Mouse (Mus musculus) neural tube, embryonic 15.5 days (tissue): Measurements from ENCODE around the gene Nek6. TPM values are rescaled to one million over a fixed set of nuclear protein-coding genes. Genes with fewer than 3 reads are reported as not detected.

Experiments
- ATAC-seq: fragments of 200-750 bp; cut with Nextera tagmentation; 2 replicates; pipeline ENCODE4 v1.8.0; 2017; ENCODE audit warnings: mild to moderate bottlenecking, moderate TSS enrichment, moderate library complexity; ENCODE audit not compliant: low FRiP score
- H3K27ac ChIP-seq: fragments of 300-500 bp; sonication (generic); replicated peaks from 2 replicates; pipeline ENCODE4 v1.5.1; 2015; ENCODE audit warnings: mild to moderate bottlenecking, inconsistent platforms
- H3K27me3 ChIP-seq: fragments of 300-500 bp; sonication (generic); replicated peaks from 2 replicates; pipeline ENCODE4 v1.6.1; 2015; ENCODE audit warnings: inconsistent platforms
- H3K36me3 ChIP-seq: fragments of 300-500 bp; sonication (generic); 2 replicates; pipeline ENCODE4 v1.6.1; 2015; ENCODE audit warnings: inconsistent platforms
- H3K4me1 ChIP-seq: fragments of 300-500 bp; sonication (generic); 2 replicates; pipeline ENCODE4 v1.6.1; 2015; ENCODE audit warnings: inconsistent platforms
- H3K4me2 ChIP-seq: fragments of 300-500 bp; sonication (generic); 2 replicates; pipeline ENCODE4 v1.6.1; 2015; ENCODE audit warnings: inconsistent platforms, mild to moderate bottlenecking, moderate library complexity
- H3K4me3 ChIP-seq: fragments of 300-500 bp; sonication (generic); replicated peaks from 2 replicates; pipeline ENCODE4 v1.5.1; 2015; ENCODE audit warnings: mild to moderate bottlenecking, inconsistent platforms
- H3K9ac ChIP-seq: fragments of 300-500 bp; sonication (generic); replicated peaks from 2 replicates; pipeline ENCODE4 v1.6.1; 2015; ENCODE audit warnings: mild to moderate bottlenecking, inconsistent platforms
- H3K9me3 ChIP-seq: fragments of 300-500 bp; sonication (generic); replicated peaks from 2 replicates; pipeline ENCODE4 v1.6.1; 2016; ENCODE audit warnings: inconsistent platforms
- WGBS: fragments of 180-500 bp; shearing (Covaris S2); methylation state at CpG from one replicate; pipeline ENCODE4 v1.1.7; 2015; ENCODE audit warnings: mixed read lengths; 5-methylcytosine and 5-hydroxymethylcytosine counted together
- polyA plus RNA-seq: library from polyadenylated mRNA; unstranded; fragments of >200 nt; fragmentation: Nextera tagmentation; extraction: Ambion mirVana; gene quantifications from 2 replicates; pipeline ENCODE4 v1.2.1, GENCODE M21; 2015

Nek6 gene
- polyA plus RNA-seq, 1 experiment from 2014 or later: 51.0 TPM

- Histone ChIP-seq H3K4me1 (no peaks in the 10 kb centered on the region), H3K4me3 (no peak overlapping the region), H3K9ac (no peak overlapping the region), H3K36me3 (no peaks in the 10 kb centered on the region), H3K27ac (no peak overlapping the region), H3K4me2 (no peak overlapping the region), H3K9me3 (no peaks in the 10 kb centered on the region), H3K27me3 (no peaks in the 10 kb centered on the region)
- ATAC-seq: no peak
- 90% methylated on average over 7 of the region's 7 CpGs for WGBS
Observed at GRCm38 (mm10) chr2:38483058-38483704, 28.3 kb upstream of the Nek6 start.

- Histone ChIP-seq H3K4me2 (no peak overlapping the region), H3K4me1 (no peaks in the 10 kb centered on the region), H3K27me3 (no peaks in the 10 kb centered on the region), H3K36me3 (no peaks in the 10 kb centered on the region), H3K9me3 (no peaks in the 10 kb centered on the region), H3K27ac (no peak overlapping the region), H3K4me3 (no peak overlapping the region), H3K9ac (no peak overlapping the region)
- no peak for ATAC-seq
- 87% methylated on average over 11 of the region's 11 CpGs for WGBS
Observed at GRCm38 (mm10) chr2:38484556-38484955, 26.9 kb upstream of the Nek6 start.

- no peaks in the 10 kb centered on the region for H3K27me3 ChIP-seq
- 87% methylated on average over 3 of the region's 3 CpGs for WGBS
- no peak for ATAC-seq
Observed at GRCm38 (mm10) chr2:38485409-38485808, 26.0 kb upstream of the Nek6 start.

GRCm38 (mm10) chr2:38485957-38486931, 25.2 kb upstream of the Nek6 start:
- H3K4me2 ChIP-seq: no peak overlapping the region
- H3K4me3 ChIP-seq: no peak overlapping the region
- H3K27me3 ChIP-seq: no peaks in the 10 kb centered on the region
- H3K9ac ChIP-seq: no peak overlapping the region
- WGBS: 66% methylated on average over 6 of the region's 6 CpGs
- H3K27ac ChIP-seq: no peak overlapping the region
- H3K9me3 ChIP-seq: no peaks in the 10 kb centered on the region
- H3K36me3 ChIP-seq: no peaks in the 10 kb centered on the region
- H3K4me1 ChIP-seq: no peaks in the 10 kb centered on the region
- no peak for ATAC-seq

More at GRCm38 (mm10) chr2:38485409-38485808, 26.0 kb upstream of the Nek6 start:
- no peak overlapping the region for H3K27ac ChIP-seq
- no peak overlapping the region for H3K9ac ChIP-seq
- H3K4me3 ChIP-seq: no peak overlapping the region
- no peaks in the 10 kb centered on the region for H3K9me3 ChIP-seq
- H3K4me2 ChIP-seq: no peak overlapping the region
- no peaks in the 10 kb centered on the region for H3K36me3 ChIP-seq
- no peaks in the 10 kb centered on the region for H3K4me1 ChIP-seq

GRCm38 (mm10) chr2:38497594-38497993, 13.8 kb upstream of the Nek6 start:
- no peak overlapping the region for H3K4me3 ChIP-seq
- no peaks in the 10 kb centered on the region for H3K27me3 ChIP-seq
- no peaks in the 10 kb centered on the region for H3K36me3 ChIP-seq
- no peak overlapping the region for H3K4me2 ChIP-seq
- H3K4me1 ChIP-seq: no peaks in the 10 kb centered on the region
- no peak overlapping the region for H3K9ac ChIP-seq
- no peaks in the 10 kb centered on the region for H3K9me3 ChIP-seq
- no peak for ATAC-seq
- H3K27ac ChIP-seq: no peak overlapping the region

GRCm38 (mm10) chr2:38501606-38502005, 9.8 kb upstream of the Nek6 start:
- no peak overlapping the region for H3K4me2 ChIP-seq
- WGBS: 59% methylated on average over 1 of the region's 1 CpGs

GRCm38 (mm10) chr2:38502123-38502522, 9.3 kb upstream of the Nek6 start:
- WGBS: 75% methylated on average over 6 of the region's 6 CpGs
- H3K4me2 ChIP-seq: no peak overlapping the region
- H3K9me3 ChIP-seq: no peaks in the 10 kb centered on the region
- peaks cover 7% of the 10 kb centered on the region; the same call in 1 of the 2 replicates for H3K4me1 ChIP-seq
- no peak overlapping the region for H3K4me3 ChIP-seq
- no peak overlapping the region for H3K9ac ChIP-seq
- H3K27ac ChIP-seq: no peak overlapping the region
- H3K36me3 ChIP-seq: no peaks in the 10 kb centered on the region
- no peak for ATAC-seq
- no peaks in the 10 kb centered on the region for H3K27me3 ChIP-seq

More at GRCm38 (mm10) chr2:38501606-38502005, 9.8 kb upstream of the Nek6 start:
- no peaks in the 10 kb centered on the region for H3K9me3 ChIP-seq
- no peak overlapping the region for H3K9ac ChIP-seq
- H3K4me1 ChIP-seq: peaks cover 7% of the 10 kb centered on the region; the same call in 1 of the 2 replicates
- no peak overlapping the region for H3K4me3 ChIP-seq
- no peak overlapping the region for H3K27ac ChIP-seq
- H3K27me3 ChIP-seq: no peaks in the 10 kb centered on the region
- no peak for ATAC-seq
- no peaks in the 10 kb centered on the region for H3K36me3 ChIP-seq

GRCm38 (mm10) chr2:38502747-38503146, 8.7 kb upstream of the Nek6 start:
- Histone ChIP-seq H3K36me3 (no peaks in the 10 kb centered on the region), H3K27me3 (no peaks in the 10 kb centered on the region), H3K27ac (no peak overlapping the region), H3K9ac (no peak overlapping the region), H3K9me3 (no peaks in the 10 kb centered on the region), H3K4me2 (no peak overlapping the region), H3K4me3 (no peak overlapping the region), H3K4me1 (peaks cover 7% of the 10 kb centered on the region; the same call in 1 of the 2 replicates)
- no peak for ATAC-seq
- WGBS: 93% methylated on average over 3 of the region's 3 CpGs

- H3K27me3 ChIP-seq: no peaks in the 10 kb centered on the region
- 38% methylated on average over 6 of the region's 6 CpGs for WGBS
- no peaks in the 10 kb centered on the region for H3K36me3 ChIP-seq
- no peak overlapping the region for H3K4me3 ChIP-seq
- no peak overlapping the region for H3K4me2 ChIP-seq
- H3K9ac ChIP-seq: no peak overlapping the region
- no peak for ATAC-seq
- peaks cover 7% of the 10 kb centered on the region; the same call in 1 of the 2 replicates for H3K4me1 ChIP-seq
- no peak overlapping the region for H3K27ac ChIP-seq
- H3K9me3 ChIP-seq: no peaks in the 10 kb centered on the region
Observed at GRCm38 (mm10) chr2:38504311-38504710, 7.1 kb upstream of the Nek6 start.

- Histone ChIP-seq H3K9me3 (no peaks in the 10 kb centered on the region), H3K9ac (no peak overlapping the region), H3K27me3 (no peaks in the 10 kb centered on the region), H3K4me3 (no peak overlapping the region), H3K4me1 (peaks cover 25% of the 10 kb centered on the region), H3K36me3 (no peaks in the 10 kb centered on the region), H3K27ac (no peak overlapping the region), H3K4me2 (no peak overlapping the region)
- 89% methylated on average over 1 of the region's 1 CpGs for WGBS
- ATAC-seq: no peak
Observed at GRCm38 (mm10) chr2:38507181-38507580, 4.3 kb upstream of the Nek6 start.

- H3K36me3 ChIP-seq: no peaks in the 10 kb centered on the region
- WGBS: 84% methylated on average over 7 of the region's 7 CpGs
Observed at GRCm38 (mm10) chr2:38509004-38509719, 2.3 kb upstream of the Nek6 start.

More at GRCm38 (mm10) chr2:38509004-38509719, 2.3 kb upstream of the Nek6 start:
- no peak overlapping the region for H3K27ac ChIP-seq
- 0 out of 2 replicates have a peak overlapping the region, but pooled peaks have one; percentile 0 for H3K9ac ChIP-seq
- H3K4me3 ChIP-seq: no peak overlapping the region
- peaks cover 34% of the 10 kb centered on the region for H3K4me1 ChIP-seq
- ATAC-seq: no peak
- no peaks in the 10 kb centered on the region for H3K9me3 ChIP-seq
- no peaks in the 10 kb centered on the region for H3K27me3 ChIP-seq
- no peak overlapping the region for H3K4me2 ChIP-seq
